Comparison of ENCODE assay signal across 13 mouse cellular contexts in the genomic region with DNA sequence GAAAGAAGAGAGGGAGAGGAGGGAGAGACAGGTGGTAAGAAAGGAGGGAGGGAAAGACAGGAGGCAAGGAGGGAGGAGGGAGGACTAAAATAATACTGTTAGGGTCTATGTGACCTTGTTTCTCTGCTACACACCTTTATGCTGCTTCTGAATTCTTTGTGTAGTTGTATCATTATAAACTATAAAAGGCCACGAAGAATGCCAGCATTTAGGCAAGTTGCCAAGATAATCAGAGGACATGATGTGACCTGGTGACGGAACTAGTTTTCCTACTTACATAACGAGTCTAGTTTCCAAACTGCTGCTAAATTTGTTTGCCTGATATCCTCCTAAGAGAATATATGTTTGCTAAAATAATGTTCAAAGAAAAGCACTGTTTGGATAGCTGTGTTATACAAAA.
"Had no signal": no experiment of that assay in that cellular context is flagged by ENCODE, and none has a peak within 500 bp of the region (broad histone marks: within the 10 kb centered on the region; RNA-seq: fewer than 3 reads in every experiment).

No protein-coding gene starts in this region.

- H3K27ac ChIP-seq: layer of hippocampus, adult 2 months; limb, embryonic 13.5 days; liver, embryonic 12.5 days; midbrain, embryonic 12.5 days; neural tube, embryonic 13.5 days; stomach, postnatal 0 days had no signal

- H3K27me3 ChIP-seq: limb, embryonic 13.5 days; liver, embryonic 12.5 days; midbrain, embryonic 12.5 days; neural tube, embryonic 13.5 days had no signal

- H3K9ac ChIP-seq: limb, embryonic 13.5 days; liver, embryonic 12.5 days; midbrain, embryonic 12.5 days; neural tube, embryonic 13.5 days had no signal

- H3K4me1 ChIP-seq: limb, embryonic 13.5 days; liver, embryonic 12.5 days; midbrain, embryonic 12.5 days; neural tube, embryonic 13.5 days had no signal

- DNase-seq: kidney, adult 18-20 months; kidney, postnatal 10 days; kidney, postnatal 4 days; left cerebral cortex, postnatal 4 days; right cerebral cortex, adult 18-20 months; right cerebral cortex, postnatal 25 days; thymus, postnatal 4 days had no signal

- H3K36me3 ChIP-seq: limb, embryonic 13.5 days; liver, embryonic 12.5 days; midbrain, embryonic 12.5 days; neural tube, embryonic 13.5 days had no signal

- H3K4me3 ChIP-seq: layer of hippocampus, adult 2 months; limb, embryonic 13.5 days; liver, embryonic 12.5 days; midbrain, embryonic 12.5 days; neural tube, embryonic 13.5 days had no signal
